Mouse (Mus musculus) olfactory bulb, adult 2 months (tissue): ENCODE results near the gene Scp2. TPM values are rescaled to one million over a fixed set of nuclear protein-coding genes. Genes with fewer than 3 reads are reported as not detected.

Source experiments
- H3K27ac ChIP-seq: fragments of 200-500 bp; 2 replicates; pipeline ENCODE4 v1.5.1; 2012; ENCODE audit warnings: low read depth, low read length; ENCODE audit not compliant: insufficient read depth
- H3K4me1 ChIP-seq: fragments of 200-500 bp; 2 replicates; pipeline ENCODE4 v1.6.1; 2012; ENCODE audit warnings: low read length; ENCODE audit not compliant: control insufficient read depth, insufficient read depth
- H3K4me3 ChIP-seq: fragments of 200-500 bp; 2 replicates; pipeline ENCODE4 v1.5.1; 2012; ENCODE audit warnings: mild to moderate bottlenecking, low read depth, low read length, moderate library complexity; ENCODE audit not compliant: insufficient read depth
- CTCF ChIP-seq: fragments of 200-500 bp; IDR thresholded peaks from 2 replicates; pipeline ENCODE4 v1.5.1; 2012; ENCODE audit warnings: low read depth, mild to moderate bottlenecking, low read length, moderate library complexity; ENCODE audit not compliant: insufficient read depth
- POLR2A ChIP-seq: fragments of 200-500 bp; IDR thresholded peaks from 2 replicates; pipeline ENCODE4 v1.6.1; 2012; ENCODE audit warnings: mild to moderate bottlenecking, low read depth, low read length, moderate library complexity; ENCODE audit not compliant: insufficient read depth
- WGBS: fragments of 180-500 bp; shearing (Covaris S2); methylation state at CpG from one replicate; pipeline ENCODE4 v1.1.7; 2018; 5-methylcytosine and 5-hydroxymethylcytosine counted together
- polyA plus RNA-seq: library from polyadenylated mRNA; stranded (reverse); fragments of >200 nt; gene quantifications from 2 replicates; pipeline ENCODE4 v1.2.4, GENCODE M21; 2012; ENCODE audit warnings: low replicate concordance; ENCODE audit not compliant: missing spikeins, insufficient read depth, insufficient read length

Gene Scp2
- polyA plus RNA-seq, 1 experiment: not detected

- H3K27ac ChIP-seq: no peak overlapping the region
- 93% methylated on average over 10 of the region's 10 CpGs for WGBS
- no peak overlapping the region for H3K4me3 ChIP-seq
- H3K4me1 ChIP-seq: peaks cover 23% of the 10 kb centered on the region
- TF ChIP-seq POLR2A: no peak
- no peak for TF ChIP-seq CTCF
These were observed 88.9 kb downstream of the Scp2 start for GRCm38 (mm10) chr4:108055873-108056272.

- Histone ChIP-seq H3K4me3 (no peak overlapping the region), H3K27ac (no peak overlapping the region), H3K4me1 (peaks cover 6% of the 10 kb centered on the region)
- 90% methylated on average over 8 of the region's 8 CpGs for WGBS
- no peak for TF ChIP-seq POLR2A
- no peak for TF ChIP-seq CTCF
These were observed 92.1 kb downstream of the Scp2 start for GRCm38 (mm10) chr4:108052673-108053072.

- H3K27ac ChIP-seq: peak overlapping the region; percentile 42; the same call in 1 of the 2 replicates
- H3K4me1 ChIP-seq: peaks cover 6% of the 10 kb centered on the region
- WGBS: 51% methylated on average over 10 of the region's 10 CpGs
- no peak overlapping the region for H3K4me3 ChIP-seq
- TF ChIP-seq CTCF: no peak
These were observed 93.0 kb downstream of the Scp2 start for GRCm38 (mm10) chr4:108051687-108052274.

- Histone ChIP-seq H3K4me3 (no peak overlapping the region), H3K4me1 (peaks cover 6% of the 10 kb centered on the region), H3K27ac (no peak overlapping the region)
- 70% methylated on average over 8 of the region's 8 CpGs for WGBS
- no peak for TF ChIP-seq POLR2A
- no peak for TF ChIP-seq CTCF
These were observed 98.7 kb downstream of the Scp2 start for GRCm38 (mm10) chr4:108046136-108046535.

GRCm38 (mm10) chr4:108045136-108046107, 99.4 kb downstream of the Scp2 start:
- Histone ChIP-seq H3K4me1 (peaks cover 6% of the 10 kb centered on the region), H3K27ac (no peak overlapping the region), H3K4me3 (no peak overlapping the region)
- TF ChIP-seq POLR2A: no peak
- no peak for TF ChIP-seq CTCF
- WGBS: 66% methylated on average over 19 of the region's 19 CpGs

- Histone ChIP-seq H3K4me3 (no peak overlapping the region), H3K27ac (no peak overlapping the region), H3K4me1 (peaks cover 3% of the 10 kb centered on the region)
- no peak for TF ChIP-seq CTCF
- WGBS: 70% methylated on average over 8 of the region's 8 CpGs
These were observed 107.8 kb downstream of the Scp2 start for GRCm38 (mm10) chr4:108037027-108037426.

- 91% methylated on average over 8 of the region's 8 CpGs for WGBS
These were observed 111.6 kb downstream of the Scp2 start for GRCm38 (mm10) chr4:108033041-108033764.

GRCm38 (mm10) chr4:108032352-108032849, 112.4 kb downstream of the Scp2 start:
- no peak overlapping the region for H3K27ac ChIP-seq
- 63% methylated on average over 11 of the region's 11 CpGs for WGBS

More at GRCm38 (mm10) chr4:108033041-108033764, 111.6 kb downstream of the Scp2 start:
- Histone ChIP-seq H3K27ac (no peak overlapping the region), H3K4me3 (no peak overlapping the region), H3K4me1 (peaks cover 14% of the 10 kb centered on the region)
- TF ChIP-seq POLR2A (no peak), CTCF (no peak)

More at GRCm38 (mm10) chr4:108032352-108032849, 112.4 kb downstream of the Scp2 start:
- TF ChIP-seq CTCF (no peak), POLR2A (no peak)
- Histone ChIP-seq H3K4me1 (peaks cover 14% of the 10 kb centered on the region), H3K4me3 (peak overlapping the region; percentile 51; the same call in 1 of the 2 replicates)
